Mouse (Mus musculus): ENCODE results near the gene Ppp1r2.

DNA sequence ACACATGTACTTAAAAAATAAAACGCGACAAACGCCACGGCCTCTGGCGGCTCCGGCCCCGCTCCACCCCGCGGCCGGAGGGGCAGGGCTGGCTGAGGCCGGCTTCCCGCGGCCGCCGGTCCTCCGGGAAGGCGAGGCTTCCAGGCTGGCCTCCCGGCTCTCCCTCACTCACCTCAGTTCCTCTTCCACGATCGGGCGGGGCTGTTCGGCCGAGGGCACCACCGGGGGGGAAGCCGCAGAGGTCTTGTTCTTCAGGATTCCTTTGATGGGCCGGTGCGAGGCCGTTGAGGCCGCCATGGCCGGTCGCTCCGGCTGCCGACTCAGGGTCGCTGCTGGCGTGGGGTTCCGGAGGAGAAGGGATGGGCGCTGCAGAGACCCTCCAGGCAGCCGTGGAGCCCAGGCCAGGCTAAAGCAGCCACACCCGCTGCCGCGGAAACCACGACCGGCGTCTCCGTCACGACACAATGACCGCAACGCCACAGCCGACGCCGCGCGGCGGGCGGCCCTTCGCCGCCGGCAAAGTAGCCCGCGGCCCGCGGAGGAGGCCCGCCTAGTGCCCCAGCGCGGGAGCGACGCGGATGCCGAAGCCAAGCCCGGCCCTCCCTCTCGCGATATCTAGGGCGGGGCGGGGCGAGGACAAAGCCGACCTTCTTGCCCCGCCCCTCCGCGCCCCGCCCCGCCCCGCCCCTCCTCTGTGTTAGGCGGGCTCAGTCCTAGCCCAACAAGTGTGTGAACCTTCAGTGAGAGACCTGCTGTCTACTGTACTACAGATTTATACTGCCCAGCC, at the start of gene Ppp1r2:
- TF ChIP-seq EP300 (IDR thresholded peaks at IDR 0.05; ENCODE audit: low read depth) (no peak), CTCF (IDR thresholded peaks at IDR 0.05; ENCODE audit: low read depth) (no peak)

Data from liver, postnatal 0 days (tissue).